Mouse (Mus musculus): ENCODE data around the gene Gmpr2. TPM values are rescaled to one million over a fixed set of nuclear protein-coding genes. Genes with fewer than 3 reads are reported as not detected.

Gmpr2 gene
- polyA plus RNA-seq (2012; rRNA removed) (51.1 and 53.6 TPM in 2 replicates), polyA plus RNA-seq (2014; fragmentation: Nextera tagmentation; extraction: Ambion mirVana) (53.1 and 68.5 TPM in 2 replicates)

DNA sequence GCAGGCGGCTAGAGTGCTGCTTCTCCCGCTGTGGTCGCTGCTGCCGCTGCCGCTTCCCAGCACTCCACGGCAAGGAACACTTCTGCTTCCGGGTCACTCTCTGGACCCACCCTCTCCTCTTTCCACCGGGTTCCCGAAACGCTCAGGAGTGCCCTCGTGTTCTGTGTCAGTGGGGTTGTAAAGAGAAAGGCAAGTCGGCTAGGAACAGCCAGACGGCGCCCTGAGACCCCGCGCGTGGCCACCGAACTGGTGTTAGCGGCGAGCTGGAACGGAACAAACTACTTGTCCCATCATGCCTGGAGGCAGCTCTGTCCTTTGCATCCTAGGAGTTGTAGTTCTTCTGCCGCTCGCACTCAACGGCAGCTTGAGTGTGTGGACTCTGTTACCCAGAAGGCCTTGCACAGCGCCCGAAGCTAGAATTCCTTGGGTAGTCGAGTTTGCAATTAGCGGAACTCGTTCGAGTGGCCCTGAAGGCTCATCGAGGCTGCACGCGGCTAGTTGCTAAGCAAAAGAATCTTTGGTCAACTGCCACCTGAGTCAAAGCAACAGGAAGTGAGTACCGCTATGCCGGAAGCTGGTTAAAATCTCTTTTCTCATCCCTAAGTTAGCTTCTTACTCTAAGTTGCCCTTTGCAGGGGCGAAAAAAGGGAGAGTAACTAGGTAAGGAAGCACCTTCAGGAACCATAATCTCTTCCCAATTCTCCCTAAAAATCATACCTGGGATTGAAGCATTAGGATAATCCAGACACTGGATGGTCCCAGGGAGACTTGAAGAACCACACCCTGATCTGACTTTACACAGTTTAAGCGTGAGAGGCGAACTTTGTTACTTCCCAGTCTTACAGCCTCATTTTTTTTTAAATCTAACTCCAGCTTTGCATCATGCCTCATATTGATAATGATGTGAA, at the start of gene Gmpr2, which contains the start of gene Nedd8:
Gmpr2 (plus strand) TSS at position 109 of the 908 bp plus-strand sequence.
Nedd8 (minus strand) TSS at position 292 of the 908 bp plus-strand sequence.
- H3K27ac ChIP-seq (replicated peaks; ENCODE audit: low read depth, low read length), result peak within 1 kb of the TSS; percentile 89
- 0 out of 2 replicates have a peak, but pooled peaks have one; percentile 42 for TF ChIP-seq POLR2A (IDR thresholded peaks at IDR 0.05; ENCODE audit: borderline replicate concordance, extremely low read depth, insufficient read depth, insufficient read length)
- H3K4me1 ChIP-seq (ENCODE audit: control insufficient read depth, insufficient read depth, low read length), result peaks cover 10% of the 10 kb centered on the region
- peak within 1 kb of the TSS; percentile 74 for H3K4me3 ChIP-seq (replicated peaks; ENCODE audit: low read length)
- ATAC-seq (ENCODE audit: low FRiP score, low read depth) (peak; percentile 97), DNase-seq (ENCODE audit: low spot score) (peak; percentile 95)
- peak within 1 kb of the TSS; percentile 59 for H3K4me2 ChIP-seq (replicated peaks; ENCODE audit: low read depth, low read length, severe bottlenecking)
- WGBS, result under 1% methylated on average over 38 of the region's 38 CpGs
- H3K27me3 ChIP-seq (ENCODE audit: control insufficient read depth, insufficient read depth, low read length), result no peaks in the 10 kb centered on the region
- peaks cover 29% of the 10 kb centered on the region for H3K36me3 ChIP-seq (ENCODE audit: control insufficient read depth, insufficient read depth, low read length)
- H3K9ac ChIP-seq (ENCODE audit: low read depth, low read length, severe bottlenecking), result peak within 1 kb of the TSS; percentile 78
- H3K9me3 ChIP-seq (ENCODE audit: control insufficient read depth, low read length), result no peaks in the 10 kb centered on the region

DNA sequence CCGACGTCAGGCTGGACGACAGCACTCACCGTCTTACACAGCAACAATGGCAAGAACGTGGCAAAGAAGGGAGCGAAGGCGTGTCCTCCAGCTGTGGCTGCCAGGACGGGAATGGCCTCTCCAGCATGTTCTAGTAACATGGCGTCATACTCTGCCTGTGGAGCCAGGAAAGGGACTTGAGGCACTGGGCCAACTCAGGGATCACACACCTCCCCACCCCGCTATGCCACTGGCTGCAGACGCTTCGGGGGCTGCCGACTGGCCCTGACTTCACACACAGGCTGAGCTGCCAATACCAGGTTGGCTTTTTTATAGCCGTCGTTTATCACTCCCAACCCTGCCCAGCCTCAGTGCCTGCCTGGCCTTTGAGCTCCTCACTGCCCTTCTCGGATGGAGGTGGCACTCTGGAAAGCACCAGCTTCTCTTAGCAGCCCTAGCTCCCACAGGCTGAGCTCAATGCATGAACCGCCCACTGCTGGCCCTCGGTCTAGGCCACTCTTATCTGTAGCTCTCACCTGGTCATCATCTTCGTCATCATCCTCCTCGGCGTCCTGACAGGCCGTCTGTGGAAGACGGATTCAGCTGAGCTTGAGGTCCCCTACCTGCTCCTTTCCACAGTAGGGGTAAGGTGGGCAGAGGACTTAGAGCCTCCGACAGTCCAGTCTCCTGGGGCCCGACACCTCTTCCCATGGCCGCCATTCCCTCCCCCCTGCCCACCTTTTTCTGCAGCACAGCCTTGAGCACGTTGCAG, 43.5 kb upstream of the Gmpr2 start:
- no peak overlapping the region for H3K9ac ChIP-seq (ENCODE audit: low read depth, low read length, severe bottlenecking)
- DNase-seq (ENCODE audit: low spot score) (no peak), ATAC-seq (ENCODE audit: low FRiP score, low read depth) (no peak)
- TF ChIP-seq POLR2A (IDR thresholded peaks at IDR 0.05; ENCODE audit: borderline replicate concordance, extremely low read depth, insufficient read depth, insufficient read length), result no peak
- H3K4me2 ChIP-seq (replicated peaks; ENCODE audit: low read depth, low read length, severe bottlenecking), result no peak overlapping the region
- no peak overlapping the region for H3K4me3 ChIP-seq (replicated peaks; ENCODE audit: low read length)
- no peaks in the 10 kb centered on the region for H3K4me1 ChIP-seq (ENCODE audit: control insufficient read depth, insufficient read depth, low read length)
- peaks cover 96% of the 10 kb centered on the region for H3K36me3 ChIP-seq (ENCODE audit: control insufficient read depth, insufficient read depth, low read length)
- no peaks in the 10 kb centered on the region for H3K27me3 ChIP-seq (ENCODE audit: control insufficient read depth, insufficient read depth, low read length)
- no peak overlapping the region for H3K27ac ChIP-seq (replicated peaks; ENCODE audit: low read depth, low read length)
- H3K9me3 ChIP-seq (ENCODE audit: control insufficient read depth, low read length), result no peaks in the 10 kb centered on the region
- WGBS, result 79% methylated on average over 27 of the region's 27 CpGs

- no peaks in the 10 kb centered on the region for H3K9me3 ChIP-seq (ENCODE audit: control insufficient read depth, low read length)
- 57% methylated on average over 5 of the region's 5 CpGs for WGBS
- no peak overlapping the region for H3K4me3 ChIP-seq (replicated peaks; ENCODE audit: low read length)
- ATAC-seq (ENCODE audit: low FRiP score, low read depth) (no peak), DNase-seq (ENCODE audit: low spot score) (no peak)
- H3K36me3 ChIP-seq (ENCODE audit: control insufficient read depth, insufficient read depth, low read length), result peaks cover 98% of the 10 kb centered on the region
- no peak overlapping the region for H3K27ac ChIP-seq (replicated peaks; ENCODE audit: low read depth, low read length)
- H3K4me1 ChIP-seq (ENCODE audit: control insufficient read depth, insufficient read depth, low read length), result no peaks in the 10 kb centered on the region; the same call in 1 of the 2 replicates
- H3K4me2 ChIP-seq (replicated peaks; ENCODE audit: low read depth, low read length, severe bottlenecking), result no peak overlapping the region
- H3K27me3 ChIP-seq (ENCODE audit: control insufficient read depth, insufficient read depth, low read length), result no peaks in the 10 kb centered on the region
- H3K9ac ChIP-seq (ENCODE audit: low read depth, low read length, severe bottlenecking), result no peak overlapping the region
- no peak for TF ChIP-seq POLR2A (IDR thresholded peaks at IDR 0.05; ENCODE audit: borderline replicate concordance, extremely low read depth, insufficient read depth, insufficient read length)
These were observed 42.4 kb upstream of the Gmpr2 start for GRCm38 (mm10) chr14:55629312-55629711.

DNA sequence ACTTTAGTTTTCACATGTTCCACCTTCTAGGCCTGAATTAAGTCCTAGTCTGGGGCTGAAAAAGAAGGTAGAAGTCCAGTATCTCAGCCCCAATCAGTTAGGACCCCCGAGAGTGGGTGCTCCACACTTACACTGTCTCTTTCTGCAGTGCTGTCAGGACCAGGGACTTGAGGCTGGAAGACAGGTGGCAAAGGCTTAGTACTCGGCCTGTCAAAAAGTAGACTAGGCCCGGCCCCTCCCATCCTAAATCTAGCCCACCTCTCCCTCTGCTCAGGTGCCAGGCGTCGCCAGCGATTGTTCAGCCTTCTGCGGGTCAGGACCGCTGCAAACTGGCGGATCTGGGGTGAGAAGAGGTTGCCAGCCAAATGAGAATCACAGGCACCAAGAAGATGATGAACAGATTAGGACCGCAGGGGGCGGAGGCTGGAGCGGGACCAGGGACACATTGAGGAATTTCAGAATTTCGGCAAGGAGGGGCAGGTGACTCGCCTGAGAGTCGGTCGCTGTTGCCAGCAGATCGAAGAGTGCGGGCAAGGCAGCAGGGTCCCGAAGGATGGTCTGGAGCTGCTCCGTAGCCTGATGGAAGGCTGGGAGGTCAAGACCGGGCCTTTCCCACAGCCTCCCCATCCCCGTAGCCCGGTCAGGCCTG, 36.7 kb upstream of the Gmpr2 start:
- Histone ChIP-seq H3K4me3 (replicated peaks; ENCODE audit: low read length) (peak overlapping the region; percentile 77), H3K27me3 (ENCODE audit: control insufficient read depth, insufficient read depth, low read length) (no peaks in the 10 kb centered on the region), H3K9ac (ENCODE audit: low read depth, low read length, severe bottlenecking) (peak overlapping the region; percentile 76), H3K4me2 (replicated peaks; ENCODE audit: low read depth, low read length, severe bottlenecking) (peak overlapping the region; percentile 88), H3K4me1 (ENCODE audit: control insufficient read depth, insufficient read depth, low read length) (peaks cover 3% of the 10 kb centered on the region; the same call in 1 of the 2 replicates), H3K9me3 (ENCODE audit: control insufficient read depth, low read length) (no peaks in the 10 kb centered on the region), H3K36me3 (ENCODE audit: control insufficient read depth, insufficient read depth, low read length) (peaks cover 75% of the 10 kb centered on the region), H3K27ac (replicated peaks; ENCODE audit: low read depth, low read length) (peak overlapping the region; percentile 67)
- ATAC-seq (ENCODE audit: low FRiP score, low read depth) (peak; percentile 45), DNase-seq (ENCODE audit: low spot score) (no peak)
- 0 out of 2 replicates have a peak, but pooled peaks have one; percentile 15 for TF ChIP-seq POLR2A (IDR thresholded peaks at IDR 0.05; ENCODE audit: borderline replicate concordance, extremely low read depth, insufficient read depth, insufficient read length)
- 5% methylated on average over 23 of the region's 23 CpGs for WGBS
